Mouse (Mus musculus): ENCODE measurements around the gene Mrpl14. TPM values are rescaled to one million over a fixed set of nuclear protein-coding genes. Genes with fewer than 3 reads are reported as not detected.
A peak's percentile ranks its signal among the peaks of the same experiment; 100 is the strongest.

Mrpl14 gene
- polyA plus RNA-seq (2017; shearing (Covaris generic)) = 10 to 100 TPM; 74.5 to 88.1 (median 87.7) TPM

DNA sequence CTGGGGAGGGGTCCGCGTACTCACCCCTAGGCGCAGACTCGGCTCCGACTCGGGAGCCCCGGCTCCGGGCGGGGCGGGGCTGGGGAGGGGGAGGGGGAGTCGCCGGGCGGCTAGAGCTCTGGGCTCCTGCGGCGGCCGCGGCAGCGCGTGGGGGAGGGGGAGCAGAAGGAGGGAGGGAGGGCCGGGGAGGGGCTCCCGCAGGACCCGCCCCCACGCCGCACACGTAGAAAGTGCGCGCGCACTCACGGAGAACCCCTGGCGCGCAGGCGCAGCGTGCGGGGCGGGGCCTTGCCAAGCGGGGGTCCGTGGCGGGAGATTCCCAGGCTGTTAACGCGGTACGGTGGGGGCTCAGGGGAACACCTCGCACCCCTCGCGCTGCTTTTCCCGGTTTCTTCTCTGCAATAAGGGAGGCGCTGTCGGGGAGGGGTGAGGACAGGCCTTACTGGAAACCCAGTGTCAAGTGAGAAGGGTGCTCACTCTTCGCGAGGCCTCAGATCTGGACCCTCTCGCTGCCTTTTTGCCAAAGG lies at the start of gene Mrpl14:
Gene Mrpl14, plus strand, starts transcription at position 230 of the 527 bp plus-strand sequence.
- peak; percentile 72 for ATAC-seq

DNA sequence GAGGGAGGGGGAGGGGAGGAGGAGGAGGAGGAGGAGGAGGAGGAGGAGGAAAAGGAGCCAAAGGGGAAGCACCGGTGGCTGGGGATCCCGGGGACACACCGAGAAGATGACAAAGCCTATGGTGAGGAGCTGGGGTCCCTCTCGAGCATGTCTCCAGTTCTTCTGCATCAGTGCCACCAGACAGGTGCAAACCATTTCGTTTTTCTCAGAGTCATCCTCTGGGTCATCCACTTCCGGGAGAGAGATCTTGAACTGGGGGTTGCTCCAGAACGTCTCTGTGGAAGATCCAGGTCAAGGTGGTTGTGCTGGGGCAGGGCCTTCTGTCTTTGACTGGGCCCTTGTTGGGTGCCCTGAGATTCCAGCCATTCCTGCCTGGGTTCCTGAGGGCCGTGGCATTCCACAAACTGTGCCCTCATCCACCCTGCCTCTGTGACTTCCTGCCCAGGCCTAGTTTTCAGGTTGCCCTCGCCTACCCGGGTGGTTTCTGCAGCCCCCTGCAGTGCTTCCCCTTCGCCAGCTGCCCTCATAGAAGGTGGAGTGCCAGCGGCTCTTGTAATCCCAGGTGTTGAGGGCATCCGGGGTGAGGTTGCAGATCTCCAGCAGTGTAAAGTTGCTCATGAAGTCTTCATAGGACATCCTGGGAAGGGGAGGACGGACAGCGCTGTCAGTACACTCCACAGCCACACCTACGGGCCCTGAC lies 47.4 kb upstream of the Mrpl14 start:
- no peak for ATAC-seq

DNA sequence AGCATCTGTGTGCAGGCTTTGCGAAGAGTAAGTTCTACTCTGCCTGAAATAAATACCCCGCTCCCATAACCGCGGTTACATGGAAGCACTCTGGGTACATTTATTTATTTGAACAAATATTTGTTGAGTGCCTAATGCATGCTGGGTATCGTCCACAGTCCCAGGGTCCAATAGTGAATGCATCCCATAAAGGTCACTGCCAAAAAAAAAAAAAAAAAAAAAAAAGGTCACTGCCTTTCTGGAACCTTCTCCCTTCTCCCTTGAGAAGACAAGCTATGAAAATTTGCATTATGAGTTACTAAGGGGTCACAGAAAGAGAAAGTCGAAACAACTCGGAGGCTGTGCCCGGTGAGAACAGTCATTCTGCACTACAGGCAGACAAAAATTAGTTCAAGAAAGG lies 44.1 kb upstream of the Mrpl14 start:
- no peak for ATAC-seq

DNA sequence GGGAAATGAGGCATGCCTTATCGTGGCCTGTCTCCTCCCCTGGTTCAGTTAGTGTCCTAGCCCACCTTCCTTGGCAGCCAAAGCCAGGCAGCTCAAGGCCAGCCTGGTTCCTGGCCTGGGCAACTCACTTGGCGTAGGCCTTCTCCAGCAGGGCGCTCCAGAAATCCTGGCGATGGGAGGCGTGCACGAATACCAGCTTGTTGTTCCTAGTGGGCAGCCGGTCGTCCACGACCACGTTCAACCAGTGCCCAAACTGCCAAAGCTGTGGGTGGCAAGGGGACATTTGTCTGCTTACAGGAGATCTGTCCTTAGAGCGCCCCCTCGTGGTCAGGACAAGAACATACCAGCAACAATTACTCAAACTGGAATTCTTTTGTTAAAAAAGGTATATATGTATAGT lies 43.4 kb upstream of the Mrpl14 start:
- no peak for ATAC-seq

DNA sequence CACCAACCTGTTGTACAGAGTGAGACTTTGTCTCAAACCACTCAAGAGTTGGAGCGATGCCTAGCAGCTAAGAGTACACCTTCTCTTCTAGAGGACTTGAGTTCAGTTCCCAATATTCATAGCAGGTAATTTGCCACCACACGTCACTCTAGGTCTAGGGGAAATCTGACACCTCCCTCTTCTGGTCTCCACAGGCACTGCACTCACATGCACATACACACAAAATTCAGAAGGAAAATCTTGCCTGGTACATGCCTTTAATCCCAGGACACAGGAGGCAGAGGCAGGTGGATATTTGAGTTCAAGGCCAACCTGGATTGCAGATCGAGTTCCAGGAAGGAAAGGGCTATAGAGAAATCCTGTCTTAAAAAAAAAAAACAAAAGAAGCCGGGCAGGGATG lies 41.9 kb upstream of the Mrpl14 start:
- ATAC-seq = no peak

DNA sequence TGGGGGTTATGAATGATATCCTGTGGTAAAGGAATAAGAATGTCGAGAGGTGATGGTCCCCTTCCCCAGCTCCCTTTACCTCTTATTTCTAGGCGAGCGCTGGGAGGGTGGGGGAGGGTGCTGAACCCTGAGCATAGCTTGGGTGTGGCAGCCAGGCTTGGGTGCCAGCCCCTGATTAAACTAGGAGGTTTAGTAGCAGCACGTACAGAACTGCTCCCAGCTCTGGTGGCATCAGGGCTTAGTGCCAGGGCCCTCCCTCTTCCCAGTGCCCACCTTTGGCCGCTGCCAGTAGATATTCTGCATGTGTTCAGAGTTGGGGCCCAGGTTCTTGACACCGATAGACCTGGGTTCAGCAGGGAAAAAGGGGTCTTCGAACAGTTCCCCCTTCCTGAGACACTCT lies 32.9 kb upstream of the Mrpl14 start:
- ATAC-seq = no peak

DNA sequence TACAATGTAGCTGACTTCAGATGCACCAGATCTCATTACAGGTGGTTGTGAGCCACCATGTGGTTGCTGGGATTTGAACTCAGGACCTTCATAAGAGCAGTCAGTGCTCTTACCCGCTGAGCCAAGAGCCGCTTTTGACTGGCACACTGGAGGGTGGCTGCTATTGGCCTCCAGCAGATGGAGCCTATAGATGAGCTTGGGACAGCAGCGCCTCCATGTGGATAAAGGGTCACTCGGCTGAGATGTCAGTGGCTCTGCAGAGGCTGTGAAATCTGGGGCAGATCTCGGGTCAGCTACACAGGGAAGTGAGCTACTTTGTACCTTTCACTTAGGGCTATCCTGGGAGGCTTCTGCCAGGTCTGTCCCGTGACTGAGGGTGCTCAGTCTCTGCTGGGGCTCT lies 30.3 kb upstream of the Mrpl14 start:
- ATAC-seq = no peak

DNA sequence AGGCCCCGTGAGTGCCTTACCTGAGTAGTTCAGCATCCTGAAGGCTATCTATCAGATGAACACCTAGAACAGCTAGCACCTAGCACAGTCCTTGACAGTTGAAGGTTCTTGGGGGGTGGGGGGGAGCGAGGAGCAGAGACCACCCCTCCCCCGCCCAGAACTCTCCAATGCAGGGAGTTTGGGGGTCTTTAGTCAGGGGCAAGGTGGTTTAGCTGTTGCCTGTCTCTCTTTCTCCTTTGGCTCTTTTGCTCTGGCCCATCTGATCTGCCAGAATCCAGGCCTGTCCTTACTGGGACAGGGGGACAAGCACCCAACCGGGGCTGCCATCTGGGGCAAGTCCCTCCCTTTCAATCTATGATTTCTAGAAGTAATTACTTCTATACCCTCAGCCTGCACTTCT lies 26.9 kb upstream of the Mrpl14 start, which contains the start of gene Capn11:
Gene Capn11, minus strand, starts transcription at position 101 of the 400 bp plus-strand sequence.
- ATAC-seq = no peak

DNA sequence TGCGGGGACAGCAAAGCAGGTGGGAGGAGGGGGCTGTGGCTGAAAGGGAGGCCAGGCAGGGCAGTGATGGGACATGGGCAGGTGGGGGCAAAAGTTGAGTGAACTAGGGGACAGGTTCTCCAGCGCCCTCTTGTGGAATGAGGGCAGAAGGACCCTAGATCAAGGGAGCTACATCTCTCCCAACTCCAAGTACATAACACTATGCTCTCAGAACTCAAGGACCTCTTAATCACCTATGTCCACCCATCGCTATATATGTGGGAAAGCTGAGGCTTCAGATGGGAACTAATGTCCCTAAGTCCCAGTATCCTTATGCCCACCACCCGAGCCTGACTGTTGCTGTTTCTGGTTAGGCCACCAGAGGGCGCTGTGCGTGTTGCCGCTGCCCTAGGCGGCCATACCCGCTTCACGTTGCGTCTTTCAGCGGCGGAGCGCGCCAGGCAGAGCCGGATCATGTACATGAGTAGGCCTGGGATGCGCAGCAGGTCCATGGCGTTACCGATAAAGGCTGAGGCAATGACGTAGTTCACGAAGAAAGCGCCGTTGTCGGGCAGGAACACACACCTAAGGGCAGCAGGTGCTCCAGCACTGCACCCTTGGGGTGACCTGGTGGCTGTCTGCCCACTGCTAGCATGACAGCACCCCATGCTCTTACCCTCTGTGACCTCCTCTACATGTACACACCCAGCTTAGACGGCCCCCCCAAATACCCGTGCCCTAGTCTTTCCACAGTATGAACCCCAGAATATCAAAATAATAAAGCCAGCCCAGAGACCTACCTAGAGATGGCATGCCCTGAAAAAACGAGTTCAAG lies 22.8 kb upstream of the Mrpl14 start:
- ATAC-seq = peak; percentile 78

DNA sequence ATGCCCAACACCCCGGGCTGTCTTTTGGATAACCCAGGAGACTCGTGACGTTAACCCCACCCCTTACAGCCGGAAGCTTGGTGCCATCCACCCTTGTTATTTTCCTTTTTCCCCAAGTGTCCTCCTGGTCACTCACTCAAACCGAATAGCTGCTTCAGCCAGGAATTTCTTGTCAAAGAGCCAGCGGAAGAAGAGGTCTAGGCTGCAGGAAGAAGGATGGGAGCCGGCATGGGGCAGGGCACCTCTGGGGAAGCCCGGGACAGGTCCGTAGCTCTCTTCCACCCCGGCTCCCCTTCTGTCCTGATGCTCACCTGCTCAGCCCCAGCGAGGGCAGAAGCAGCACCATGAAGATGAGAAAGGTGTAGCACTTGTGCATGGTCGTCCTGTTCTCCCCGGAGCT lies 21.5 kb upstream of the Mrpl14 start:
- no peak for ATAC-seq

DNA sequence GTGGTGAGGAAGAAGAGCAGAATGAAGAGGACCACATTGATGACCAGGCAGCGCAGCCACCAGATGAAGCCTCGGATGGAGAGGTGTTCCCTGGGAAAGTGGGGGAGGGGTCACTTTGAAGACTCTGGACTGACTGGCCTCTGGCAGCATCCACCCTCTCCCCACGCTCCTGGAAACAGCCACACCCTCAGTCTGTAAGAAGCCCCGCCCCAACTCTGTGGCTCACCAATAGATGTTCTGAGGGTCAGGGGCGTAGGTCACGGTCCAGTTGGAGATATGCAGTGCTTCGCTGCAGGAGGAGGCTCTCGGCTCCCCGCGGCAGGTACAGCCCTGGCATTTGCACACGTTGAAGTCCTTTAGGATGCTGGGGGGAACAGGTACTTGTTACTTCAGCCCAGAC lies 20.0 kb upstream of the Mrpl14 start:
- ATAC-seq = no peak

DNA sequence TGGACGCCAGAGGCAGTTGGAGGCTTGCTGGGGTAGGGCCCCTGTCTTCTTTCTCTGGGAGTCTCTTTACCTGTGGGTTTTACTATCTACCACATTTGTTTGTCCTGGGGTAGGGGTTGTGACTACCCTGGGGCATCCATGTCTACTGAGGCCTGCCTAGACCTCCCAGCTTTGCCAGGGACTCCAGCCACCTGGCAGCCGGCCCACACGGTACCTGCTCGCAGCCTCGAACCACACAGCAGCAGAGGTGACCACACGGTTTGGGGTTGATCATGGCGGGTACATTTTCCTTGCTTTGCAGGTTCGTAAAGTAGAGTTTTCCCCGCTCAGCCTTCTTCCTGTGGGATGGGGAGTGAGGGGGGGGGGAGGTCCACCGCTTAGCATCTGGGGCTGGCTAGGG lies 18.6 kb upstream of the Mrpl14 start:
- no peak for ATAC-seq

DNA sequence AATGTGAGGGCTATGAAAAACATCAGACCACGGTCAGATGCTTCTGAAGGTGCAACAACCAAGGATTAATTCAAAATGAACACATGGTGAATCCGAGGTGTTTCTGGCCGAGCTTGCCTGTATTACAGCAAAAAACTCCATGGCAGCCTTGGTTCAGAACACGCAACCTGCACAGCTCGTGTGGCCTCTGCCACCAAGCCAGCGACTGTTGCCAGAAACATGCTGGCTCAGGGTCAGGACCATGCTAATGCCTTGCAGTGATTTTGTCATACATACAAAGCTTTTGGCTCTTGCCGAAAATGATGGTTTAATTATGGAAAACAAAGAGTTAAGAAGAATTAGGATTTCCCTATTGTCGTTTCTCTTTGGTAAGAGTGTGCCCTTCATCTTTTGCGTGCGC lies 18.1 kb upstream of the Mrpl14 start:
- no peak for ATAC-seq

DNA sequence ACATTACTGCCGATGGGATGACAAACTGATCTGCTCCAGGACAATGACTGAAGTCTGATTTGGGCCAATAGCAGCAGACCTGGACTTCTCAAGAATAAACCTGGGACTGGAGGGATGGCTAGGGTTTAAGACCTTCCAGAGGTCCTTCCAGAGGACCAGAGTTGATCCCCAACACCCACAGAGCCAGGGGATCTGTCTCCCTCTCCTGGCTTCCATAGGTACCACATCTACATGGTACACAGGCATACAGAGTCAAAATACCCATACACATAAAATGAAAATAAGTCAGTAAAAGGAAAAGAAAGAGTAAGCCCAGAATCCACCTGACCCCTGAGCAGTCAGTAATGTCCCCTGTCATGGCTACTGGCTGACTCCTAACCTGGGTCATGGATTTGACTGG lies 14.3 kb upstream of the Mrpl14 start:
- ATAC-seq = no peak

DNA sequence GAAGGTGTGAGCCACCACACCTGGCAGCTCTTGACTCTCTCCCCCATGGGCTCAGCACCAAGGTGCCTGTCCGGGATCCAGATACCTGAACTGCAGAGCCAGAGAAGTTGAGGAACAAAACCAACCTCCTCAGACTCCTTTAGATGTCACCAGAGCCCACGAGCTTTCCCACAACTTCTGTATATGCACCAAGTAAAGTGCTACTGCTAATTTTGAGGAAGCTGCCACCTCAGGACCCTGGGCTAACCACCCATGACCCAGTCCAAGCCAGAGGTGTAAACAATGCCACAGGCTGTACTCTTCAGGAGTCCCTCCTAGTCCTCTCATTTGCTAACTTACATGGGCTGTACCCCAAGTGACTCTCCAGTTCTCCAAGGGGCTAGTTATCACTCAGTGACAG lies 13.5 kb upstream of the Mrpl14 start:
- ATAC-seq = no peak

DNA sequence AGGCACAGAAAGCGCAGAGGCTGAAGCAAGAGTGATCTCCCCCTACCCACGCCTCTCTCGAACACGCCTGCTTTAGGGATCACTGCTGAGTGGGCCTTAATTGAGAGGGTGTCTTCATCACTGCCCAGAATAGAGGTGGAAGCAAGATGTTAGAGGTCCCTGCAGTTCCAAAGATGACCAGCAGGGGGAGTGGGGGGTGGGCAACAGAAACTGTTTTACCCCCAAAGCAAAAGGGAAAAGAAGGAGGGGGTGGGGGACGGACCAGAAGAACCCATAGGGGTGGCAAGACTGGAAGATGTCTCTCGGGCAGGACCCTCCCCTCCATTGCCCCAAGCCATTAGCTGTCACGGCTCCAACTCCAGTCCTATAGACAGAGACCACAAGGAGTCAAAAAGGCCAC lies 8.0 kb upstream of the Mrpl14 start:
- peak; percentile 52 for ATAC-seq

DNA sequence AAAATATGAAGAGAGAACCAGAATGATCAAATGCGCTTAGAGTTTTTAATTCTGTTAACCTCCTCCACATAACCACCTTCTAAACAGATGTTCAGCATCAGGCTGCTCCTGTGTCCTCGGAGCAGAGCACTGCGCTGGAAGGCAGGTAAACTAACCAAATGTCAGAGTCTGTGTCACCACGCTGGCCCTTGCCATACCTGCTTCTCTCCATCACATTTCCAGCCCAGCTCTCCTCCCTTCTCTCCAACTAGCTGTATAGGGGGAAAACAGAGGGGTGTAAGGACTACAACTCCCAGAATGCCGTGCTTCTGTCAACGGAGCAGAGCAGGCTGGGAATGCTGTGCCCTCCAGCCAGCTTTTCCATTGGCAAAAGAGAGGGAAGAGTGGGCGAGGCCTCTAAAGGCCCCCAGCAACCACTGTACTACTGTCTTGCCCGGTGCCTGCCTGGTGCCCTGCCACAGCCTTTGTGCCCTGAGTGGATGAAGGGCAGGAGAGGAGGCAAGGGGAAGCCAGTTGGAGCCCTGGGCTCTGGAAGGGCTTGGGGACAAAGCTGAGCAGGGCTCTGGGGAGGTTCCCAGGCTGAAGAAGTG lies 5.6 kb upstream of the Mrpl14 start:
- ATAC-seq = no peak

DNA sequence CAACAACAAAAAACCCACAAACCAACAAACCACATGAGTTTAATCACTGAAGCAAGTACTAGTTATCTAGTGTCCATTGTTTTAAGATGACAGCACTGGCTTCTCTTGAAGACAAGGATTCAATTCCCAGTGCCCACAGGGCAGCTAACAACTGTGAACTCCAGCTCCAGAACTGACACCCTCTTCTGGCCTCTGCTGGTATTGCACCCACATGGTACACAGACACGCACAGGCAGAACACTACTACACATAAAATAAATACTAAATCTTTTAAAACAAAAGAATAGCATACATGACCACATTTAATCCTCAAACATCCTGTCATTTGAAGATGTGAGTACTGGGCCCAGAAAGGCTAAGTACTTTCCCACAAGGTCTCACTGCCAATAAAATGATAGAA lies 4.5 kb upstream of the Mrpl14 start:
- no peak for ATAC-seq

DNA sequence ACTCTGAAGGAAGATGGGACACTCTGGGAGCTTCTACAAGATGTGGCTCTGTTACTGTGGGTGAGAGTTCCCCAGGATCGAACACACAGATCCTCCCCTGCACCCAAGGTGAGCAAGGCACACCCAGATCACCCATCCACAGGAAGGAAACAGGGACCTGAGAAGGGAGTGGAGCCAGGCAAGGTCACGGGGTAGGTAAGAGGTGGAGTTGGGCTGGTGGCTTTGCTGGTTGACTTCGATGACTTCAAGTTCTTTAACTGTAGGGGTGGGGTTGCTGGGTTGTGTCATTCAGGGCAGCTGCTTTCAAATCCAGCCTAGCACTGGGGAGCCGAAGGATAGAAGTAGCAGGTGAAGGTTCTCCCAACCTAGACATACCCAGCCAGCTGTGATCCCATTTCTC lies 3.3 kb upstream of the Mrpl14 start:
- no peak for ATAC-seq

DNA sequence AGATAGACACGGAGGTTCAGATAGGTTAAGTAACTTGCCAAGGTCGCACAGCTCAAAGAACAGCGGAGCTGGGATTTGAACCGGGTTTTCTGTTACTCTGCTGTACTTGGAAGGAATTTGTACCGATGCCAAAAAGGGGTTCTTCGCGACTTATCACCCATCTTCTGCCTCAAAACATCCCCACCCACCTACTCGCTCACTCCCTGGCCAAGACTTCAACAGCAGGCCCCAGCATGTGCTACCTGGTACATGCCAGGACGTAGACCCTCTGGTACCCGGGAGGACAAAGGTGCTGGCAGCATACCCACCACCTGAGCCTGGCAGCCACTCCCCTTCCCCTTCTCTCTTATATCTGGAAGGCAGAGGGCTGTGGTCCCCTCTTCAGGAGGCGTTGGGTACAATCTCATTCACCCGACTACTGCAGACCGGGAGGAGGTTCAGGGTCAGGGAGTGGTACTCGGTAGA lies 1.4 kb upstream of the Mrpl14 start:
- ATAC-seq = no peak

DNA sequence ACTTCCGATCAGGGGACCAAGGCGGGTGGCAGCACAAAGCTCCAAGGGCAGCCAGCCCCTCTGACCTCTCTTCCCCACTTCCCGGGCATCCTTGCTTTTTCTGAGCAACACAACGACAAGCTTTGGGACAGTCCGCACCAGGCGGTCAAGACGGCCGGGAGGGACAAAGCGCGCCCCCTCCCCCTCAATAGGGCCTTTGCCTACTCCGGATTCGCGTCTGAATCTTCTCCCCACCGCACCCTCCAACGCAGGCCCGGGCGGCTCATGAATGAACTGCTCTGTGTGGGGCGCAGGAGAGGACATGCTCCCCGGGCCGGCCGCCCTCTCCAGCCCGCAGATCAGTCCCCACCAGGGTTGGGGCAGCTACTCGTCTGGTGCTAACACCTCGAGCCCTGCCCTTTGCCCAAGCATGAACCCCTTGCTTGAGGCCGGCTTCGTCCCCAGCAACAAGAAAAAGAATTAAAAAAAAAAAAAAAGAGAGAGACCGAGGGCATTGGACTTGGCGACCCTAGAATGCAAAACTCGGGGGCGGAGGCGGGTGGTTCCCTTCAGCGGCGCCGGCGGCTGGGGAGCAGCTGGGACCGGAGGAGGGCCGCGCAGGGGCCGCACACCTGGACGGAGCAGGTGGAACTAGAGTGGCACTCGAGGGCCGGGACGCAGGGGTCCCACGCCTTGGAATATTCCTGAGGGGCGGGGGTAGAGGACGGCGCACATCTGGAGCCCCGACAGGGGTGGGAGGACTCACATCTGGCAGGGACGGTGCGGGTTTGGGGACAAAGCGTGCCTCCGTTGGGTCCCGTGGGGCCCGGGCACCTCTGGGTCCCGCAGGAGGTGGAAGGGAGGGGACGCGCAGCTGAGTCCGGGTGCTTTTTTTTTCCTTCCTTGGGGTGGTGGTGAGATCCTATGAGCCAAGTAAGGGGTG lies 690 bp upstream of the Mrpl14 start:
- ATAC-seq = peak; percentile 42

DNA sequence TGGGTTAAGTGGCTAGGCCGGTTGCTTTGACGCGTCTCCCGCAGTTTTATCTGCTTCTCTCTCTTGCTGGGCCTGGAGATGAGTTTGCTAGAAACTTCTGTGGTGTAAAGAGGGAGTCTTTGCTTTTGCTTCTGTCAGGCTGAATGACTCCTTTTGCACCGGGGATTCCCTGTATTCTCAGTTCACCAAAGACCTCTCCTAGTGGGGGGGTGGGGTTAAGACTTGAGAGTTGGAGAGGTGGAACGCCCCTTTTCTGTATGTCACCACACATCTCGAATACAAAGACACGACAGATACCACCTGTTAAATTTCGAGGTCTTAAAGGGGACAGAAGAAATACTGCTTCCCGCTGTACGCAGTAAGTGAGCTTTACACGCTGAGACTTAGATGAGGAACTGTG lies 594 bp downstream of the Mrpl14 start, which contains the start of gene Tmem63b:
Gene Tmem63b, minus strand, starts transcription at position 190 of the 400 bp plus-strand sequence.
- peak; percentile 44 for ATAC-seq

All from inflammation-experienced regulatory T-cells, adult 6 months (primary cell).